Mouse (Mus musculus): Measurements from ENCODE around the gene Cep128.

The Cep128 gene

GRCm38 (mm10) chr12:91176808-91177526 lies 207.2 kb downstream of the Cep128 start:
- DNase-seq (ENCODE audit: low spot score) = no peak

GRCm38 (mm10) chr12:91171613-91172012 lies 212.6 kb downstream of the Cep128 start:
- DNase-seq (ENCODE audit: low spot score) = no peak

- DNase-seq (ENCODE audit: low spot score) = no peak
Observed at GRCm38 (mm10) chr12:91161015-91161730, 223.0 kb downstream of the Cep128 start.

- no peak for DNase-seq (ENCODE audit: low spot score)
Observed at GRCm38 (mm10) chr12:91158481-91158880, 225.7 kb downstream of the Cep128 start.

GRCm38 (mm10) chr12:91154052-91154451 lies 230.2 kb downstream of the Cep128 start:
- no peak for DNase-seq (ENCODE audit: low spot score)

DNA sequence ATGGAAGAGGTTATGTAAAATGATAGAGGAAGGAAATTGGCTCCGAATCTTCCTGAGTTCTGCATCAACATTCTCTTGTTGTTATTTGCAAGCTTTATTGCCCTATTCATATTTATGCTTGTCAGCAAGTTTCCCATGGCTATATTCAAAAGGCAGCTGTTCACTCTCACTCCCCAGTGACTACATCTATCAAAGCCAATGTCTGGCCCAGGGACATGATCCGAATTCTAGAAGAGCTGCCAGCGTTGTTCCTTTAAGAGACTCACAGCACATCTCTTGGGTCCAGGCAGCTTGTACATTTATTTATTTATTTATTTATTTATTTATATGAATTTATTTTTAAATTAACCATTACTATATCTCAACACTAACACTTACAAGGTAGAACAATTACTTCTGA lies 235.1 kb downstream of the Cep128 start:
- DNase-seq (ENCODE audit: low spot score) = no peak

- no peak for DNase-seq (ENCODE audit: low spot score)
Observed at GRCm38 (mm10) chr12:91134740-91135517, 249.3 kb downstream of the Cep128 start.

DNA sequence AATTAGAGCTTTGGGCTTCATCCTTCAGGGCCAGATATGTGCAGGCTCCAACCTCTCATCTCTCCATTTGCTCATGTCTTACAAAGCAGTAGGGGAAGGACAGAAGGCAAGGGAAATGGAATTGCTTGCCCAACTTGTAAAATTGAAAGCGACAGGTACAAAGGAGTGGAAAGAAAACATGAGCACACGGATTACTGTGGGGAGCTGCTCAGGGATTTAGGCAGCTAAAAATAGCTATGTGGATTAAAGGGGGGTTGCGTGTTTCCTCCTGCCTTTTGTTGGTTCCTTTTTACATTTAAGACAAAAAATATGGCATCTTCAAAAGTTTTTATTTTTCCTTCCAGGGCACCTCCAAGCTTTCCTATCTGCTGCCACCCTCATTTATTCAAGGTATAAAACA lies 269.2 kb downstream of the Cep128 start:
- no peak for DNase-seq (ENCODE audit: low spot score)

DNA sequence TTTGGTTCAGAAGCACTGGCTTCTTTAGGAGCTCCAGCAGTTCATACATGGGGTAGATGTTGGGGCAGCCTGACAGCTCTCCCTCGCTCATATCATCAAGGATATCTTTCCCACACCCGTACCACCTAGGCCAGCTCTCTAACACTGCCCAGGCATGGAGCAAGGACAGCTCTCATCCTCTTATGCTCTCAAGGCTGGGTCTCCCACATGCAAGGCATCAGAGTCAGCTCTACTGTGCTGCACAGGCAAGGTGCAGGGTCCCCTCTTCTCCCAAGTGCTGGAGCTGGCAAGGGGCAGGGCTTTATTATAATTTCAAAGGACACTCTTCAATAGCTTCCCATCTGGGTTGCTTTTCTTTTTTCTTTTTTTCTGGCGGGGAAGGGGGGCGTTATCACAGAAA lies 280.9 kb downstream of the Cep128 start:
- no peak for DNase-seq (ENCODE audit: low spot score)

GRCm38 (mm10) chr12:91097869-91098268 lies 286.3 kb downstream of the Cep128 start:
- no peak for DNase-seq (ENCODE audit: low spot score)

GRCm38 (mm10) chr12:91096197-91096596 lies 288.0 kb downstream of the Cep128 start:
- no peak for DNase-seq (ENCODE audit: low spot score)

GRCm38 (mm10) chr12:91088271-91088670 lies 295.9 kb downstream of the Cep128 start:
- no peak for DNase-seq (ENCODE audit: low spot score)

- no peak for DNase-seq (ENCODE audit: low spot score)
Observed at GRCm38 (mm10) chr12:91085967-91086366, 298.2 kb downstream of the Cep128 start.

GRCm38 (mm10) chr12:91075600-91075999 lies 308.6 kb downstream of the Cep128 start:
- no peak for DNase-seq (ENCODE audit: low spot score)

- no peak for DNase-seq (ENCODE audit: low spot score)
Observed at GRCm38 (mm10) chr12:91070551-91071045, 313.6 kb downstream of the Cep128 start.

DNA sequence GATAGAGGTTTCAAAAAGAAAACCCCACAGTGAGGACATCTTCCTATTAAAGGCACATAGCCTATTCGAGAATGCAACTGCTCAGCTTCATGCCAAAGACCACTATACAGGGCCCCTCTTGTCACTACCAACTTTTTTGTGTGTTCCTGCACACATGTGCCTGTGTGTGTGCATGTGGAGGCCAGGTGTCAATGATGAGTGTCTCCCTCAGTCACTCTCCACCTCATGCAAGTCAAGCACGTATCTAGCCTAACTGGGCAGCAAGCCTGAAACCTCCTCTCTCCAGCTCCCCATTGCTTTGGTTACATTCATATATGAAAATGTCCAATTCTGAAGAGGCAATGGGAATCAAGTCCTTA lies 317.1 kb downstream of the Cep128 start:
- no peak for DNase-seq (ENCODE audit: low spot score)

GRCm38 (mm10) chr12:91066286-91067082 lies 317.7 kb downstream of the Cep128 start:
- DNase-seq (ENCODE audit: low spot score) = no peak

GRCm38 (mm10) chr12:91065423-91065822 lies 318.8 kb downstream of the Cep128 start:
- DNase-seq (ENCODE audit: low spot score) = no peak

- DNase-seq (ENCODE audit: low spot score) = no peak
Observed at GRCm38 (mm10) chr12:91064368-91064999, 319.7 kb downstream of the Cep128 start.

DNA sequence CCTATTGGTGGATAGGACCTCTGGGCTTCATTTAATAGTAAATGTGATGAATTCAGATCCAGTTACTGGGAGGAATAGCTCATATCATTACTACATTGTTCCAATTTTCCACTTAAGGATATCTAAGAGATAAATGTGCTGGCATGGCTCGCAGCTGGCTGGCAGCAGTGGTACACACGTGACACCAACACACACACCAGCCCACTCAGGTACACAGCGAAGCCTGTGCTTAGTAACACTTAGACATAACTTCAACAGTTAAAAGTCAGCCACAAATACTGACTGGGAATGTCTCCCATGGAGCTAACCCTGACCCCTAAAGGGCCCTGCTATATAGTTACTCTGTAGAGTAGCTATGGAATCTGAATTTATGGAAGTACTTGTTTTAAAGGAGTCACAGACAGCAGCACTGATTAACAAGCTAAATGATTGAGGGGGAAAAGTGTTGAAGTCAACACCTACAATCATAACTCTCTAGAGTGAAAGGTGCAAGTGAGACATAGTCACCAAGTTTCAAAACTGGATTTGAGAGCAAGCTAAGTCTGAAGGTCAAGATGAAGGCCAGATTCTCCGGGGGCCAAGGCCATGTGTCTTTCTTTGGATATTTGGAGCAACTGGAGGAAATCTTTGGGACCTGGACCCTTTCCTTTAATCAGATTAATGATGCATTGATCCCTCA lies 320.7 kb downstream of the Cep128 start:
- no peak for DNase-seq (ENCODE audit: low spot score)

DNA sequence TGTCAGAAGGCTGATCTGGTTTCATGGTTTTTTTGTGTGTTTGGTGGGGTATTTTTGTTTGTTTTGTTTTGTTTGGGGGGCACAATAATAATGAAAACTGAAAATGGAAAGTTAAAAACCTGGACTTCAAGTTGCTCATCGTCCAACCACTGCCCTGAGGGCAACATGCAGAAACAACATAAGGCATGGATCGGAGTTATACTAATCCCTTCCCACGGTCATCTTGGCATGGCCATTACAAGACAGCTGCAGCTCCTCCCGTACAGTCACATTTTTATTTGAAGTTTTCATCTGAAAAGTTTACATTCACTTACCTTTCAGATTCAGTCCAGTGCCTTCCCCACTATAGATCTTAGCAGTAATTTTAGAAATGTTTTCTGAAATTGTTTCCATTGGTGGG lies 321.5 kb downstream of the Cep128 start:
- no peak for DNase-seq (ENCODE audit: low spot score)
